Mouse (Mus musculus) C2C12 (cell line): ENCODE results near the gene Fam196b. TPM values are rescaled to one million over a fixed set of nuclear protein-coding genes. Genes with fewer than 3 reads are reported as not detected.

Source experiments
- H3K27me3 ChIP-seq: one replicate; pipeline ENCODE4 v1.6.1; 2011; ENCODE audit not compliant: control insufficient read depth, insufficient read depth, insufficient read length
- H3K36me3 ChIP-seq: one replicate; pipeline ENCODE4 v1.6.1; 2011; ENCODE audit not compliant: control insufficient read depth, insufficient read depth
- H3K4me3 ChIP-seq: one replicate; pipeline ENCODE4 v1.5.1; 2011; ENCODE audit warnings: mild to moderate bottlenecking, control low read depth; ENCODE audit not compliant: poor library complexity, insufficient read depth, severe bottlenecking
- H3K79me2 ChIP-seq: one replicate; pipeline ENCODE4 v1.6.1; 2011; ENCODE audit not compliant: control insufficient read depth, insufficient read depth
- H3K79me3 ChIP-seq: one replicate; pipeline ENCODE4 v1.6.1; 2011; ENCODE audit warnings: low read depth, control low read depth
- H3ac ChIP-seq: one replicate; pipeline ENCODE3; 2011; ENCODE audit warnings: low read depth; ENCODE audit not compliant: control insufficient read depth, insufficient read length
- CEBPB ChIP-seq: IDR thresholded peaks from one replicate; pipeline ENCODE4 v1.6.1; 2011; ENCODE audit warnings: low read depth, mild to moderate bottlenecking, control low read depth, moderate library complexity
- CTCF ChIP-seq: IDR thresholded peaks from one replicate; pipeline ENCODE4 v1.5.1; 2011; ENCODE audit not compliant: control insufficient read depth, insufficient read depth, insufficient read length
- FOSL1 ChIP-seq: IDR thresholded peaks from one replicate; pipeline ENCODE4 v1.8.0; 2011; ENCODE audit warnings: mild to moderate bottlenecking, low read length; ENCODE audit not compliant: poor library complexity, insufficient read depth, severe bottlenecking
- MAX ChIP-seq: IDR thresholded peaks from one replicate; pipeline ENCODE4 v1.6.1; 2011; ENCODE audit warnings: mild to moderate bottlenecking, control low read depth
- MYOD1 ChIP-seq: IDR thresholded peaks from one replicate; pipeline ENCODE4 v1.6.1; 2011; ENCODE audit warnings: low read depth; ENCODE audit not compliant: control insufficient read depth, insufficient read length
- MYOG ChIP-seq: IDR thresholded peaks from one replicate; pipeline ENCODE4 v1.6.1; 2011; ENCODE audit not compliant: control insufficient read depth, insufficient read length; ENCODE audit errors: extremely low read depth
- USF1 ChIP-seq: IDR thresholded peaks from one replicate; pipeline ENCODE4 v1.6.1; 2011; ENCODE audit warnings: low read depth, mild to moderate bottlenecking, control low read depth, moderate library complexity
- polyA plus RNA-seq: library from polyadenylated mRNA; unstranded; fragments of >200 nt; fragmentation: generic; extraction: Trizol; gene quantifications from one replicate; pipeline ENCODE4 v1.2.1, GENCODE M21; 2012; ENCODE audit warnings: missing spikeins

Fam196b gene
- polyA plus RNA-seq, 1 experiment = not detected

- Histone ChIP-seq H3K4me3 (no peak overlapping the region), H3K79me3 (no peaks in the 10 kb centered on the region), H3K27me3 (no peaks in the 10 kb centered on the region), H3ac (no peak overlapping the region), H3K79me2 (no peaks in the 10 kb centered on the region), H3K36me3 (no peaks in the 10 kb centered on the region)
- no peak for TF ChIP-seq MYOG
- TF ChIP-seq MYOD1 = no peak
- no peak for TF ChIP-seq CEBPB
- no peak for TF ChIP-seq FOSL1
- no peak for TF ChIP-seq CTCF
- TF ChIP-seq USF1 = no peak
- TF ChIP-seq MAX = no peak
These were observed 106.4 kb downstream of the Fam196b start for GRCm38 (mm10) chr11:34421061-34421460.

- TF ChIP-seq USF1 = no peak
- no peak for TF ChIP-seq CEBPB
- no peak for TF ChIP-seq CTCF
- TF ChIP-seq FOSL1 = no peak
- no peak for TF ChIP-seq MYOG
- TF ChIP-seq MYOD1 = no peak
- no peak for TF ChIP-seq MAX
- Histone ChIP-seq H3K79me2 (no peaks in the 10 kb centered on the region), H3K4me3 (no peak overlapping the region), H3K36me3 (no peaks in the 10 kb centered on the region), H3K79me3 (no peaks in the 10 kb centered on the region), H3K27me3 (no peaks in the 10 kb centered on the region), H3ac (no peak overlapping the region)
These were observed 109.9 kb downstream of the Fam196b start for GRCm38 (mm10) chr11:34424546-34424945.

GRCm38 (mm10) chr11:34427212-34427611, 112.6 kb downstream of the Fam196b start:
- TF ChIP-seq FOSL1 = no peak
- no peak for TF ChIP-seq MAX
- no peak for TF ChIP-seq CEBPB
- no peak for TF ChIP-seq MYOG
- TF ChIP-seq USF1 = no peak
- TF ChIP-seq MYOD1 = no peak
- TF ChIP-seq CTCF = no peak
- Histone ChIP-seq H3K36me3 (no peaks in the 10 kb centered on the region), H3ac (no peak overlapping the region), H3K79me3 (no peaks in the 10 kb centered on the region), H3K4me3 (no peak overlapping the region), H3K79me2 (no peaks in the 10 kb centered on the region), H3K27me3 (no peaks in the 10 kb centered on the region)

GRCm38 (mm10) chr11:34430940-34431339, 116.3 kb downstream of the Fam196b start:
- Histone ChIP-seq H3K79me3 (no peaks in the 10 kb centered on the region), H3K27me3 (no peaks in the 10 kb centered on the region)

GRCm38 (mm10) chr11:34431371-34431770, 116.7 kb downstream of the Fam196b start:
- H3K27me3 ChIP-seq = no peaks in the 10 kb centered on the region
- no peaks in the 10 kb centered on the region for H3K79me2 ChIP-seq
- no peaks in the 10 kb centered on the region for H3K79me3 ChIP-seq
- TF ChIP-seq CEBPB = no peak
- no peak for TF ChIP-seq MAX
- TF ChIP-seq MYOD1 = no peak
- no peak for TF ChIP-seq FOSL1
- no peak for TF ChIP-seq USF1
- no peak for TF ChIP-seq MYOG
- no peak for TF ChIP-seq CTCF
- no peaks in the 10 kb centered on the region for H3K36me3 ChIP-seq
- H3ac ChIP-seq = no peak overlapping the region
- H3K4me3 ChIP-seq = no peak overlapping the region

More at GRCm38 (mm10) chr11:34430940-34431339, 116.3 kb downstream of the Fam196b start:
- no peaks in the 10 kb centered on the region for H3K79me2 ChIP-seq
- H3K4me3 ChIP-seq = no peak overlapping the region
- TF ChIP-seq MYOG (no peak), MYOD1 (no peak), MAX (no peak), CTCF (no peak), FOSL1 (no peak), USF1 (no peak), CEBPB (no peak)
- no peak overlapping the region for H3ac ChIP-seq
- no peaks in the 10 kb centered on the region for H3K36me3 ChIP-seq

GRCm38 (mm10) chr11:34431978-34432377, 117.4 kb downstream of the Fam196b start:
- H3K79me3 ChIP-seq = no peaks in the 10 kb centered on the region
- no peaks in the 10 kb centered on the region for H3K79me2 ChIP-seq
- no peak overlapping the region for H3ac ChIP-seq
- no peaks in the 10 kb centered on the region for H3K36me3 ChIP-seq
- H3K4me3 ChIP-seq = no peak overlapping the region
- H3K27me3 ChIP-seq = no peaks in the 10 kb centered on the region
- TF ChIP-seq MYOG (no peak), CTCF (no peak), USF1 (no peak), FOSL1 (no peak), CEBPB (no peak), MYOD1 (no peak), MAX (no peak)
